Mouse (Mus musculus) gastrocnemius, postnatal 10 days (tissue): ENCODE data around the gene 4930518I15Rik. TPM values are rescaled to one million over a fixed set of nuclear protein-coding genes. Genes with fewer than 3 reads are reported as not detected.

Experiments
- total RNA-seq, 2 experiments: library from RNA; stranded (reverse); gene quantifications; 2 replicates each; pipeline ENCODE4 v1.2.3; 2021

4930518I15Rik gene
- total RNA-seq, 2 experiments from 2014 or later, result 0.54 to 1.6 TPM

Other genes starting within 250 kb of the 4930518I15Rik start
- 100 to 1,000 TPM in 1 of 2 experiments, 10 to 100 TPM in 1; 76.5 to 102 TPM for gene Dlgap4, start 244.2 kb downstream of the 4930518I15Rik start, total RNA-seq
- gene Myl9, start 82.5 kb downstream of the 4930518I15Rik start, total RNA-seq, result 100 to 1,000 TPM; 186 to 216 TPM
- 1 to 10 TPM; 5.4 to 8.4 TPM for gene Tgif2, start 17.9 kb downstream of the 4930518I15Rik start, total RNA-seq
- 10 to 100 TPM; 75.3 to 79.5 TPM for gene Rab5if, start 5.2 kb upstream of the 4930518I15Rik start, total RNA-seq
- not detected for gene Sla2, start 29.2 kb upstream of the 4930518I15Rik start, total RNA-seq
- gene Ndrg3, start 134.1 kb upstream of the 4930518I15Rik start, total RNA-seq, result 10 to 100 TPM; 22.5 to 26.1 TPM
- 1 to 10 TPM; 5.3 to 6.0 TPM for gene Dsn1, start 149.2 kb upstream of the 4930518I15Rik start, total RNA-seq
- gene Soga1, start 221.3 kb upstream of the 4930518I15Rik start, total RNA-seq, result 10 to 100 TPM; 15.4 to 20.3 TPM
- not detected for gene Tldc2, start 229.1 kb upstream of the 4930518I15Rik start, total RNA-seq